Mouse (Mus musculus): ENCODE data around the gene Fam71f1. TPM values are rescaled to one million over a fixed set of nuclear protein-coding genes. Genes with fewer than 3 reads are reported as not detected.
"Not testable (repeated sequence)": the region's sequence is repeated elsewhere in the genome, so short reads cannot be mapped to it uniquely, and the experiment has no call there.

Gene Fam71f1
- total RNA-seq, 2 experiments from 2014 or later, result not detected

DNA sequence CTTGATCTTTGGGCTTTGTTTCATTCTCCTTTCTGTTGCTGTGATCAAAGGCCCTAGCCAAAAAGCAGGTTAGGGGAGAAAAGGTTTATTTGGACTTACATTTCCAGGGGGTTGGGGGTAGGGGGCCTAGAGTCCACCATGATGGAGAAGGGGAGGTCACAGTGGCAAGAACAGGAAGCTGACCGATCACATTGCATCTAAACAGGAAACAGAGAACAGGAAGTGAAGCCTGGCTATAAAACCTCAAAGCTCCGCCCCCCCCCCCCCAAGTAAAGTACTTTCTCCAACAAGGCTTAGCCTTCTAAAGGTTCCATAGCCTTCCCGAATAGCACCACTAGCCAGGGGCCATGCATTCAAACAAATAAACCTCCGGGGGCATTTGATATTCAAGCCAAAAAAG, 3.8 kb downstream of the Fam71f1 start:
- intact Hi-C loops (cut with DNase I), result no loop called here
- no peak for DNase-seq

DNA sequence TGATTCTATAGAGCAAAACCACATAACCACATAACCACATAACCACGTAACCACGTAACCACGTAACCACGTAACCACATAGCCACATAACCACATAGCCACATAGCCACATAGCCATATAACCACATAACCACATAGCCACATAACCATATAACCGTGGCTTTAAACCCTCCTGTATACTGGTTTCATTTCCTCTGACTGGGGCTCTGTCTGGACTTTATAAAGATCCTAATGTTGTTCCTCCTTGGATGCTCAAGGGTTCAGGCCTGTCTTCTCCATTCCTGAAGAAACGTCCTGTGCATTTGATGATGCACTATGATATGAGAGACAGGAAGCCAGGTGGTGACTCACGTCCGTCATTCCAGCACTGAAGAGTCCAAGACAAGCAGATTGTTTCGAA, 8.0 kb downstream of the Fam71f1 start:
- no peak for DNase-seq
- intact Hi-C loops (cut with DNase I), result no loop called here

DNA sequence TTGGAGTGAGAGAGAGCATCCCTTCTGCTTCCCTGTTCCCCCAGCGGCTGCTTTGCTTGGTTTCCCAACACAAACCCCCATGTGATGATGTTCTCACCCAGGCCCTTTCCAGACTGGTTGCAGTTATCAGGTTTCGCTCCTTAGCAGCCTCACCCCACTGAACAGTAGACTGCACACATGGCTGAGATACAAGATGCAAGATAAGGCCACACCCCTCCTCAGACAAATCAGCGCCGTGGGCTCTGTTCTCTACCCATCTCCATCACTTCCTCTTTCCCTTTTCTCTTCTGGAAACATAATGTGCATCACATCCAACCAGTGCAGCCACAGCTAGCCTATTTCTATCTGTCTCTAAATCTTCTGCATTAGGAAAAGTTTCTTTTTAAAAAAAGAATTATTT, 10.6 kb downstream of the Fam71f1 start:
- intact Hi-C loops (cut with DNase I), result no loop called here
- DNase-seq, result no peak

DNA sequence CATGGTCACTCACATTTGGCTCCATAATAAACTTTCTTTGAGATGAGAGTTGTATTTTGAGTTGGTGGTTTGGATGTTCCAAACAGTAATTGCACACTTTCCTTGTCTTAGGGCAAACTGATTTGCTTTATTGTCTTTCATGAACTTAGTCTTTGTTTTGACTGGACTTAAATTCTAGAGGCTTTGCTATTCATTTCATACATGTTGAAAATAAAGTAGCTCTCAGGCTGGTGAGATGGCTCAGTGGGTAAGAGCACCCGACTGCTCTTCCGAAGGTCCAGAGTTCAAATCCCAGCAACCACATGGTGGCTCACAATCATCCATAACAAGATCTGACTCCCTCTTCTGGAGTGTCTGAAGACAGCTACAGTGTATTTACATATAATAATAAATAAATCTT, 27.6 kb downstream of the Fam71f1 start:
- DNase-seq; intact Hi-C loops (cut with DNase I): not testable (repeated sequence)

DNA sequence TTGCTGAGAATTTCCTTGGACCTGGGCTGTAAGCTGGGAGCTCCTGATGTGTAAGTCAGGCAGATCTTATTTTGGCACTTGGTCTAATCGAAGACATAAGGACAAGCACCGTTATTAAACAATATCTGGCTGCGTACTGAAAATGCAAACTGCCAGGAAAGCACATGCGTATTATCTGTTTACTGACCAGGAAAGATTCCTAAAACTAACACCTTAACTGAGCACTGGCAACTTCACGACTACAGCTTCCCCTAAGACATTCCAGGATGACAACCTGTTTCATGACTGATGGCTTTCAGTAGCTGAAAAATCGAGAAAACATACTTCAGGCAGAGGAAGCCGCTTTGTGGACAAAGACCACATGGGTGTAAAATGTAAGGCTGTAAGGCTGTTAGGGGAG, 28.2 kb downstream of the Fam71f1 start:
- no peak for DNase-seq
- intact Hi-C loops (cut with DNase I), result no loop called here

DNA sequence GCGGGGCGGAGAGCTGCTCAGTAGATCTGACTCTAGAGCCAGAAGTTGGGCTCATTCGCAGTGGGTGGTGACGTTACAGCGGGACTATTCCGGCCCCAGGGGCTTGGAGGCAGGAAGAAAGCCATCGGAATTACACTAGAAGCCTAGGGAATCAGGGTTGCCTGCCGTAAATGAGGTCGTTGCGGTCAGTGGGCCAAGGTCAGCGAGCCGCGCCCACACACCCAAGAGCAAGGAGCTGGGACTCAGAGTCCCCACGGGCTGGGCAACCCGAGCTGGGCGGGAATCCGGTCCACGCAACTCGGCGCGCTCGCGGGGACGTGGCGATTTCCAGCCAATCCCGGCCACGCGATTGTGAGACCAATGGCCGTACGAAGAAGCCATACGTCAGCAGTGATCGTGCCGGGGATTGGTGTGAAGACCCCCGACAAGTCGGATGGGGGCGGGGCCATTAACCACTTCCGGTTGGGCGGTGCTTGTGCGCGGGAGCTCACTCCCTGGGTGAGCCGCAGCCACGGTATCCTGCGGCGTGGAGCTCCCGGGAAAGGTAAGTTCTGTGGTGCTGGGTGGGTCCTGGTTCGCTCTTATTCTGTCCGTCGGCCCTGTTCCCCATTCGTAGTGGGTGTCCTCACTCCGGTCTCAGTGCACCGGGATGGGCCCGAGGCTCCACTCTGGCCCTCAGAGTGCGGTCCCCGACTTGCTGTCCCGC, 28.9 kb downstream of the Fam71f1 start, which contains the start of gene Calu:
TSS of gene Calu (plus strand) at position 405 of the 706 bp plus-strand sequence.
- intact Hi-C loops (cut with DNase I), result no loop called here
- peak; percentile 100 for DNase-seq

DNA sequence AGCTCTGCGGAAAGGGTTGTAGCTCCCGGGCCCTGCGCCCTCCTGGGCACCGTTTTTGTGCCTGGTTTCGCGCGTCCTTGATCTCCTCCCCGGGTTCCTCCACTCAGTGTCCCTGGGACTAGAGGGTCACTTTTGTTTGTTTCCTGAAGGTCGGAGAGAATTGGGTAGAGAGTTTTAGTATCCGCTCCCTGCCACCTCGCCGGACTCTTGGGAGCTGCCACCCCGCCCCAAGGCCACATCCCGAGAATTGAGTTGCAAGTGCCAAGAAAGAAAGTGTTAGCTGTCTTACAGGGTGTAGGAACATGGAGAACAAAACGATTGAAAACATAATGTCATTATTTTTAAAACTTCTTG, 29.4 kb downstream of the Fam71f1 start:
- intact Hi-C loops (cut with DNase I), result no loop called here
- DNase-seq, result no peak

DNA sequence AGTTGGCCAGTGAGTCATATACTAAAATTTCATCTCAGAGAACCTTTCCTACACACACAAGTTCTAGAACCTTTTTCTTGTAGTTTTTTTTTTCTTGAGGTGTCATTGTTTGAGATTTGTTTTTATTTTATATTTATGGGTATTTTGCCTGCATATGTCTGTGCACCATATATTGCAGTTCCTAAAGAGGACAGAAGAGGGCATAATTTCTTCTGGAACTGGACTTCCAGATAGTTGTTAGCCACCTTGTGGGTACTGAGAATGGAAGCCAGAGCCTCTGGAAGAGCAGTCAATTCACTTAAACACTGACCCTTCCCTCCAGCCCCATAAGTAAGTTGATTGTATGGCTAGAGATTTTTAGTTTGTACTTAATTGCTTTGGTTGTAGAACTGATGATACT, 32.7 kb downstream of the Fam71f1 start:
- intact Hi-C loops (cut with DNase I), result no loop called here
- no peak for DNase-seq

DNA sequence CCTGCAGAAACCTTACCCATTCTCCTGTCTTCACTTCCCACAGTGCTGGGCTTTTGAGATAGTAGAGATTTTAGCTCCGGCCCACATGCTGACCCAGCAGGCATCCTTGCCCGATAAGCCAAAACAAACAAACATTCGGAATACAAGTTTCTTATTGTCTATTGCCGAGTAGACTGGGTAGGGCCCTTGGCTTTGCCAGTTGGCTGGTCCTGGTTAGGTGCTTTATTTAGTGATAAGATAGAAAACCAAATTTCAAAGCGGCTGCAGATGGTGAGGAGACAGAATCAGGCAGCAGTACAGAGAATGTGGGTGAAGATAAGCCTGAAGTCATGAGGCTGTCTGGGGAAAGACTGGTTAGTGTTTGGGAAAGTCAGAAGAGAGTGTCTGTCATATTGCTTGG, 33.9 kb downstream of the Fam71f1 start:
- intact Hi-C loops (cut with DNase I), result no loop called here
- peak in 1 of 2 experiments; percentile 6 for DNase-seq

DNA sequence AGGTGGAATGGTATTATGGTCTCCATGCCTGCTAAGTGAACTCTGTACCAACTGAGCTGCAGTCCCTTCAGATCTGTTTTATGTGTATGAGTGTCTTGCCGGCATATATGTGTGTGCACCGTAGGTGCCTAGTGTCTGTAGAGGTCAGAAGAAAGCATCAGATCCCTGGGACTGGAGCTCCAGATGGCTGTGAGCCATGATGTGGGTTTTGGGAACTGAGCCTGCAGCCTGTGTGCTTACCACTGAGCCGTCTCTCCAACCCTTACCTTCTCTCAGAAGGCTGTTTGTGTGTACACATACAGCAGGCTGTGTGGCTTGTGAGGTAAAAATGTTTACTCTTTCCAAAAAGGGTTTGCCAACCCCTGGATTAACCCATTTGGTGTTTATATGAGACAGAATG, 40.4 kb downstream of the Fam71f1 start:
- intact Hi-C loops (cut with DNase I), result loop anchor here (5.0 kb wide), 1 partner anchor 73 kb away; the partner anchor contains the start of gene Flnc

DNA sequence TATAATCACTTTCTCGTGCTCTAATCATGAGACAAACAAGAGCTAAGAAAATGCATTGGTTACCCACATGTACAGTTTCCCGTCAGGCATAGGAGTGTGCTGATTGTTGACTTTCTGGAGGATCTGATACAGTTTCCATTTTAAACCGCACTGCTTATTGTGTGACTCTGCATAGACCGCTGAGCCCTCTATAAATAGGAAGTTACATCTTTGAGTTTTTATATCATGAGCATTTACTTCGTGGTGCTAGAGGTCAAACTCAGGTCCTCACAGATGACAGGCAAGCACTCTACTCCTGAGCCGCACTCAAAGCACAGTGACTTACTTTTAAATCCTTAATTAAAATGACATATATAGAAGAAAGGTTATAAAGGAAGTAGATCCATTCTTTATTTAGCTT, 41.3 kb downstream of the Fam71f1 start:
- intact Hi-C loops (cut with DNase I), result no loop called here
- DNase-seq, result no peak

More for the DNA sequence above, 40.4 kb downstream of the Fam71f1 start:
- peak; percentile 47 to 51 for DNase-seq

DNA sequence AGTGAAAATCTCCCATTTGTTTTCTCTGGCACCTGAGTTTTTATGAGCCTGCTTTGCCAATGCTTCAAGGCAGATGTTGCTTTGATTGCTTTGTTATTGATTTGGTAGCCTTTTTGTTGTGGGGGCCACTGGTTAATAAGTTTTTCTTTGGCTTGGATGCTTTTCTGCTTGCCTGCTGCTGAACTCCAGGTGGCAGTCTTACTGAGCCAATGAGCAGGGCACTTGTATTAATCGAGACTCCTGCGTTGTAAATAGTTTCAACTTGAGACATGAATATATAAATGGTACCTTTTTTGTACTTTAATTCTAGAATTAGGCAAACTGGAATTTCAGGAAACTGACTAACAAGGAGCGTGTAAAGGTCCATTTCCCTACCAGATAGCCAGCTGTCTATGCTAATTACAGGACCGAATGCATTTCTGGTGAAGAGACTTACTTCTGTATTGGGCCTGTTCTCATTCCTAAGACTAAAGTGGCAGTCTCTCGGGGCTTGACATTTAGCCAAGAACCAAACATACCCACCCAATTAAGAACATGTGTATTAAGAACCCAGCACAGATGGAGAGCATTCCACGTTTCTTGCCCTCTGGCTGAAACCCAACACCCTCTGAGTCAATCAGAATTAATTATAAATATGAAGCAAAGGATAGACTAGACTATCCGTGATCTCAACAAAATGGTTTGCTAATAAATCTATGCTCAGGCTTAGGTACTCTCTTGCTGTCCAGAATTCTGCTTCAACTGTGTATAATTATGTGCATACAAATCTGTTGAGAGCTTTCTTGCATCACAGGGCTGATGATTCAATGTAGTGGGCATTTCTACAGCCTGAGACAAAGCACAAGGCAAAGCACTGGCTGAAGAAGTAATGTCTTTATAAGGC, 43.5 kb downstream of the Fam71f1 start:
- peak; percentile 29 to 31 for DNase-seq
- intact Hi-C loops (cut with DNase I), result no loop called here

DNA sequence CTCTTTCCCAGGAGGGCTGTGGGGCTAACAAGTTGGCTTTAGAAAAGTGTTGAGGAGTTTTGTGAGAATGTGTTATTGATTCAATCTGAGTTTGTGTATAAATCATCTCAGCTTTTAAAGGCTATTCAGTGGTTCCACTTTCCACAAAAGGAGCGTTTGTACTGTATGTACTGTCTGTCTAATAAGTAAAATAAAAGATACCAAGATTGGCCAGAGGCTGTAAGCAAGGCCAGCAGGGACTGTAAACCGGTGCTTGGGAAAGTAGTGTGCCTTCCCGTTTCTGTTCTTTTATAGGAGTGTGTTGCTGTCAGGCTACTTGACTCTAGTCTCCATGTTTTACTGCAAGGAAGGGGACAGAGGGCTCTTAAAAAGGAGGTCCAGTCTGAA, 44.2 kb downstream of the Fam71f1 start:
- no peak for DNase-seq
- intact Hi-C loops (cut with DNase I), result no loop called here

DNA sequence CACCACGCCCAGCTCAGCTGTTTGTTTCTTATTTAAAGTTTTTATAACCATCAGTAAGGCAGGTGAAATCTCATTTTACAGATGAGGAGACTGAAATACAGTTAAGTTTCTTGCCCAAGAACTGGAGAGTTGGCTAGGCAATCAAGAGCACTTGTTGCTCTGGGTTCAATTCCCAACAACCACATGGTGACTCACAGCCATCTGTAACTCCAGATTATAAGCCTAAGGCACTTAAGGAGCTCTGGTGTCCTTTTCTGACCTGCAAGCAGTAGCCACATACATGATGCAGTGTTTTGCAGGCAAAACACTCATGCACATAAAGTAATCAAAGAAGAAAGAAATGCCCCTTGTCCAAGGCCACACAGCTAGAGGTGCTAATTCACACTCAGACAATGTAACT, 46.3 kb downstream of the Fam71f1 start:
- DNase-seq, result no peak
- intact Hi-C loops (cut with DNase I), result no loop called here

DNA sequence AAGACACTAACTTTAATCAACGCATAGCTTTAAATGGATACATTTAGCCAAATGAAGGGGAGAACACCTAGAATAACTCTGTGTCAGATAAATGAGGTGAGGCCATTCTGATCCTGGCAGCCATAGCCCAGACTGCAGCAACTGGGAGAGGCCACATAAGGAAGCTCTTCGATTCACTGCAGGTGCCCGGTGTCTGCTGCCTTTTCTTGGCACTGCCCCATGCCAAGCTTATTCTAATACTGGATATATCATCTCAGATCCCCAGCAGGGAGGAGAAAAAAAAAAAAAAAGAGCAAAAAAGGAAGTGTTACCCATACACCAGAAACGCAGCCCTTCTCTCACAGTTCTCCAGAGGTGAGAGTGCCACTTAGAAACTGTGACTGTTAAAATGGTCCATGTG, 58.4 kb downstream of the Fam71f1 start:
- intact Hi-C loops (cut with DNase I), result no loop called here
- no peak for DNase-seq

DNA sequence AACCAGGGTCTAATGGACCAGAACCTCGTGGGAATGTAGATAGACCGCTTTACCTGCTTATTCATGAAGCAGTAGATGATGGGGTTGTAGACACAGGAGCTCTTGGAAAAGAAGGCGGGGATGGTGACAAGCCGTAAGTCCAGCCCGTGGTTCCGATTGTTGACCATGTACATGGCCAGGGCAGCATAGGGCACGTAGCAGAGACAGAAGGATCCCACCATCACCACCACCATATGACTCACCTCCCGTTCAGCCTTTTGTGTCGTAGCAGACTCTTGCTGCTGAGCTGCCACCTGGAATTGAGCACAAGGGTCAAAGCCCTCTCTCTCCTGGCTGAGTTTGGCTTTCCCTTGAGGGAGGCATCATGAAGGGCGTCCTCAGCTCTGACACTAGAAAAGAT, 59.7 kb downstream of the Fam71f1 start:
- DNase-seq, result no peak
- intact Hi-C loops (cut with DNase I), result no loop called here

DNA sequence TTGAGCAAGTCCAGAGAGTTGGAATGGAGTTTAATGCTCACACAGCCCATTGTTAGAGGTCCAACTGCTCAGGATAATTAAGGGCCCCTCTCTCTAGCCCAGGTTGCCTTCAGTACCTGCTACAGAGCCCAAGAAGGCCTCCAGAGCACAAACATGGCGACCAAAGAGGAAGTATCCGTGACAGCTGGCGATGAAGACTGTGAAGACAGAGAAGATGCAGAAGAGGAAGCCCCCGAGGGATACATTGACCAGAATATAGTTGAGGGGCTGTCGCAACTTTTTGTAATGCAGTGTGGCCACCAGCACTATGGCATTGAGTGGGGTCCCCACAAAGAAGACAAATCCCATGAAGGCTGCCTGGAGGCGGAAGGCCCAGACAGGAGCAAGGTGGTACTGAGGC, 61.0 kb downstream of the Fam71f1 start:
- intact Hi-C loops (cut with DNase I), result no loop called here
- DNase-seq, result no peak

DNA sequence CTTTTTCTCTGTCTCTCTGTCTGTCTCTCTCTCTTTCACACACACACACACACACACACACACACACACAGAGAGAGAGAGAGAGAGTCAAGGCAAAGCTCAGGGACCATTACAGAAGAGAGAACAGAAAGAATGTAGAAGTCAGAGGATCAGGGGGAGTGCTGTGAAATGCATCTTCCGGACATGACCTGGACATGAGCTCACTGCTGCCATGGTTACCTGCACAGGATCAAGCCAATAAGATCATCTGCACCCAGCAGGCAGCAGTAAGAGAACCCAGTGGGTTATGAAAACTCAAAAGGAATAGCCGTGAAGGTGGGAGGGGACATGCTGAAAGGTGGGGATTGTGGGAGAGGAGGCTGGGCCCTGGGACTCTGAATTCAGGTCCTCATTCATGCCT, 63.5 kb downstream of the Fam71f1 start:
- DNase-seq, result no peak
- intact Hi-C loops (cut with DNase I), result no loop called here

Data from heart, postnatal 10 days (tissue).